Mouse (Mus musculus): Measurements from ENCODE around the gene Abca7.
A peak's percentile ranks its signal among the peaks of the same experiment; 100 is the strongest.
"Not testable (repeated sequence)": the region's sequence is repeated elsewhere in the genome, so short reads cannot be mapped to it uniquely, and the experiment has no call there.

Abca7 gene

DNA sequence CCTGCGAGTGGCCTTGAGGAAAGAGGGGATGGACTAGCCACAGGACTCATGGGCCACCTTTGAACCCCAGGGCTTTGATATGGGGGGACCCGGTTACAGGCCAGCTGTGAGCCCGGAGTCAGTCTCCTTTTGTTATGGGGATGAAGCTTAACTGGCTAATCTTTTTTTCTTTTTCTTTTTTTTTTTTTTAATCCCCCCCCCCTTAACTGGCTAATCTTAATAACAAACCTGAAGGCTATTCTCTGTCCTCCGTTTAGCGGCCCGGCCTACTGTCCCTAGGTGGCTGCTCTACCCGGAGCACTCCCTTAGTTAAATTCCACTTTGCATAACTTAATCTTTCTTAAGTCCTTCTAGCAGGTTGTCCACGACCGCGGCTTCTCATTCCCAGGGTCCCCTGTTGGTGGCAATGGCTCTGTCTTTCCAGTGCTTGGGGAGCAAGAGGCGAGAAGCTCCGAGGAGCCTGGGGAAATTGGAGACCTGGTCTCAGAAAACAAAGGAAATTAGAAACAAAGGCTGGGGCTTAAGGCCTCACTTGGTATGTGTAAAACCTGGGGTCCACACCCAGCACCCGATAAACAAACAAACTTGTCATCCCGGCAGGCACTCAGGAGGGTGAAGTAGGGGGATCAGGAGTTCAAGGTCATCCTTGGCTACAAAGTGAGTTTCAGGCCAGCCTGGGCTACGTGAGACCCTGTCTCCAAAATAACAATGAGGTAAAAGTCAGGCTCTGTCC, 54.8 kb downstream of the Abca7 start:
- no peak for DNase-seq

DNA sequence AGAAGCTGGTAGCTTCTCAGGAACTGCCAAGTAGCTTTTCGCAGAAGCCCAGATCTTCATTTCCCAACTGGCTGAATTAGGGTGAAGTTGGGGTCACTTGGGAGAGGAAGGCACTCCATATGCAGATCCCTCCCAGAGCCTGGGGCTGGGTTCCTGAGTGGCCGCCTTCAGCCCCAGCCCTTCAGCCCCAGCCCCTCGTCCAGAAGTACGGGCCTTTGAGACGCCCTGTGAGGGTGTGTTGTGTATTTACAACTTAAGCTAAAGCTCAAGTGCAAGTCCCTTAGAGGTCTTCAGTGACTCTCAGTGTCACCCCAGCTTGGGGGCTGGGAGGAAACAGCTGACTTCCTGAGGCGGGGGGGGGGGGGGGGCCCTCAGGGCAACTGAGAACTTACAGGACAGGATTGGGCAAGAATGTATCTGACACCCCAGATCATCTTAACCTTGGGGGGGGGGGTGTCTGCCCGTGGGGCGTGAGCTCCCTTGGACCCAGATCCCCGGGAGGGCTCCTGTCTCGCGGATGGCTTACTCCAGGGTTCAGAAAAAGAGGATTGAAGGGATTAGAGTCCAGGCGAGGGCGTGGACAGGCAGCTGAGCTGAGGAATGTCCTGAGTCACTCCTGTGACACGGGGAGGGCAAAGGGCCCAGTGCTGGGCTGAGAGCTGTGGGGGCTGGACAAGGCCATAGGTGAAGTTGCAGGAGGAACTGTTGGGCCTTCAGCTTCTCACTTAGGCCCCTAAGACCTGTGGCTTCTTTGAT, 55.5 kb downstream of the Abca7 start:
- DNase-seq: peak; percentile 64

DNA sequence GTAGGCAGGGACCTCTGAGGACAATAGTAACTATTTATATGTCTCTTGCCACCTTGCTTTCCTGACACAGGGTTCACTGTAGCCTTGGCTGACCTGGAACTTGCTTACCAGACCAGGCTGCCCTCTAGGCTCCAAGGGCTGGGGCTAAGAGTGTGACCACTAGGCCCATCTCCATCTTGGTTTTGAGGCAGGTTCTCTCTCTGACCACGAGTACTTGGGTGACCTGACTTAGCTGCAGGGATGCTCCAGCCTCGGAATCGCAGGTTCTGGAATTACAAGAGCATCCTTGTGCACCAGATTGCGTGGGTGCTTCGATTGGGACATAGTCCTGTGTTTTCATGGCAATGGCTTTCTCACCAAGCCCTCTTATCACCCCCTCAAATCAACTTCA, 56.1 kb downstream of the Abca7 start:
- DNase-seq: no peak

DNA sequence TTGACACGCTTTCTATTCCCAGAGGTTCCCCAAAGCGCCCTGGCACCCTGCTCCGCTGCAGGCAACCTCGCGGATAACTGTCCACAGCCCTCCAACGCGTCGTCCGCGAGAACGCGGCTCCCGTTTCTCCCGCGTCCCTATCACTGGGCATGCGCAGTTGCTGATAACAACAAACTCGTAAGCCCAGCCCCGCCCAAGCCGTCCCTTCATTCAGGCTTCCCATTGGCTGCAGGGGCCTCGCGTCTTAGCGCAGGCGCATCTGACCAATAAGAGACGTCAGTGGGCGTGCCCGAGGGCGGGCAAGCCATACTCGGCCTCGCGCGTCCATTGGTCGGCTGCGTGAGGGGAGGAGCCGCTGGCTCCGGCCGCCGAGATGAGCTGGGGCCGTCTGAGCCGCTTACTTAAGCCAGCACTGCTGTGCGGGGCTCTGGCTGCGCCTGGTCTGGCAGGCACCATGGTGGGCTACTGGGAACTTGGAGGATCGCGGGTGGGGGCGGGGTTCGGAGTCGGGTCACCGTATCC, 57.0 kb downstream of the Abca7 start:
- peak; percentile 100 for DNase-seq

DNA sequence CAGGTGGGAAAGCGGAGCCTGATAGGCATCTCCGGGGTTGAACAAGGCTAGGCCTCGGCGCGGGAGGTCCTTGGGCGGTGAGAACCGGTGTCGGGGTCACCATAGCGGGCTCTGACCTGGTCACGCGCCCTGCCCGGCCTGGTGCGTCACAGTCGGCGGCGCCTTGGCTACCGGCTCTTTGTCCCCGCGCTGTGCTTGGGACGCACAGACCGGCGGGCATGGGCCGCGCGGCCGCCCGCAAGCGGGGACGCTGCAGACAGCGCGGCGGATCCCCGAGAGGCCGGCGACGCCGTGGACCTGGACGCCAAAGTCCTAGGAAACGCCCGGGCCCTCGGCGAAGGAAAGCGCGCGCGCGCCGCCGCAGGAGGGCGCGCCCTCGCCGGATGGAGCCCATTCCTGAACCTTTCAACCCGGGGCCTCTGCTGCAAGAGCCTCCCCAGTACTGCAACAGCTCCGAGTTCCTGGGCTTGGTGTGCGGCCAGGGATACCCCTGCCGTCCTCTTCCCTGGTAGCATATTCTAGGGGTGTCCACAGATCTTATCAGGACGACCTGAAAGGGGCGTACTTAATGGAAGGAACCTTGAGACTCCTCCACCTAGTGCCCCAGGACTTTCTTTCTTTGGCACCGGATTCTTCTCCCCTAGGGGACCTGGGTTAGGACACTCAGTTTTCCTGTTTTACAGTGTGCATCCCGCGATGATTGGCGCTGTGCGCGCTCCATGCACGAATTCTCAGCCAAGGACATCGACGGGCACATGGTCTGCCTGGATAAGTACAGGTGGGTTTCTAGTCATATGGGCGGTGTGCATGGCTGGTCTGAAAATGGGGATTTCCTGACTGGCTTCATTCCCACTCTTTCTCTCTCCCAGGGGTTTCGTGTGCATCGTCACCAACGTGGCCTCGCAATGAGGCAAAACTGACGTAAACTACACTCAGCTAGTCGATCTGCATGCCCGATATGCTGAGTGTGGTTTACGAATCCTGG, 57.8 kb downstream of the Abca7 start:
- DNase-seq: peak; percentile 80

DNA sequence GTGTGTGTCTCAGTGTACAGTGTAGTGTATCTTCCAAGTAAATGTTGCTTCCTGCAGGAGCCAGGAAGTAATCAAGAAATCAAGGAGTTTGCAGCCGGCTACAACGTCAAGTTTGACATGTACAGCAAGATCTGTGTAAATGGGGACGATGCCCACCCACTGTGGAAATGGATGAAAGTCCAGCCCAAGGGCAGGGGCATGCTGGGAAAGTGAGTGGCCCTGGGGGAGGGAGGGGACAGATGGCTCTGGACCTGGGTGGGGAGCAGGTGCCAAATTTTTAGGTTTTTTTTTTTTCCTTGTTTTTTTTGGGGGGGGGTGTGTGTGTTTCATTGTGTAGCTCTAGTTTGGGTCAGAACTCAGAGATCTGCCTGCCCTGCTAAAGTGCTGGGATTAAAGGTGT, 58.6 kb downstream of the Abca7 start:
- not testable (repeated sequence) for DNase-seq

DNA sequence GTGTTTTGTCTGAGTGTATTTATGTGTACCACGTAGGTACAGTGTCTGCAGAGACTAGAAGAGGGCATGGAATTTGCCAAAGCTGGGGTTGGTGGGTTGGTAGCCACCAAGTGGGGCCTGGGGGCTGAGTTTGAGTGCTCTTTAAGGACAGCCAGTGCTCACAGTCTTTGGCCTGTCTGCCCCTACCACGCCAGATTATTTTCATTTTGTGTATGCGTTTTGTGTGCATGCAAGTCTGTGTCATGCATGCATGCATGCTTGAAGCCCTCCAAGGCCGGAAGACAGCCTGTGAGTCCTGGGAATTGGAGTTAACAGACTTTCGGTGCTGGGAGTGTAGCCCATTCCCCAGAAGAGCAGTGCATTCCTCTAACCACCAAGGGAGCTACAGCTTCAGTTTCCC, 59.1 kb downstream of the Abca7 start:
- no peak for DNase-seq

DNA sequence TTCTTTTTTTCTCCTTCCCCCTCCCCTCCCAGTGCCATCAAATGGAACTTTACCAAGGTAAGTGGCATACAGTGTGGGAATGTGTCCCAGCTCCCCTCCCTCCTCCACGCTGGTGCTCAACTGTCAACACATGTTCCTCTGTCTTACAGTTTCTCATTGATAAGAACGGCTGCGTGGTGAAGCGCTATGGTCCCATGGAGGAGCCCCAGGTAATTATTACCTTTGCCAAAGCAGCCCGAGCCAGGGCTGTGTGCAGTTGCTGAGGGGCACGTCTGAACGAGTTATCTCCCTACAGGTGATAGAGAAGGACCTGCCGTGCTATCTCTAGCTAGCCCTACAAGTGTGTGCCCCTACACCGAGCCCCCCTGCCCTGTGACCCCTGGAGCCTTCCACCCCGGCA, 59.6 kb downstream of the Abca7 start:
- DNase-seq: no peak

DNA sequence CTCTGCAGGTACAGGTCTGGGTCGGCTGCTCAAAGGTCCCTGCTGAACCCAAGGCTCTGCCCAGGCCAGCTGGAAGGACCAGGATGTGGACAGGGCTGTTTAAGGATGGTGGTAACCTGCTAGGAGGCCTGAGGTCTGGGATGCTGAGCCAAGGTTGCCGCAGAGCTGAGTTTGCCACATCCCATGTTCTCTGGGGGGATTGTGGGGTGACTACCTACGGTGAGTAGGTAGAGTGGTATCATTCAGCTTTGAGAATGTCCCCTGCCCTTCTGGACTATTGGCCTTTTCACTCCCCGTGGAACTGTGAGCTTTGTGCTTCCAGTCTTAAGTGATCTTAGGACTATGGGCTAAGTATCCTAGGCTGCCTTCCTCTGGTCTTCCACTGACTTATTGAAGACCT, 60.2 kb downstream of the Abca7 start:
- DNase-seq: no peak

DNA sequence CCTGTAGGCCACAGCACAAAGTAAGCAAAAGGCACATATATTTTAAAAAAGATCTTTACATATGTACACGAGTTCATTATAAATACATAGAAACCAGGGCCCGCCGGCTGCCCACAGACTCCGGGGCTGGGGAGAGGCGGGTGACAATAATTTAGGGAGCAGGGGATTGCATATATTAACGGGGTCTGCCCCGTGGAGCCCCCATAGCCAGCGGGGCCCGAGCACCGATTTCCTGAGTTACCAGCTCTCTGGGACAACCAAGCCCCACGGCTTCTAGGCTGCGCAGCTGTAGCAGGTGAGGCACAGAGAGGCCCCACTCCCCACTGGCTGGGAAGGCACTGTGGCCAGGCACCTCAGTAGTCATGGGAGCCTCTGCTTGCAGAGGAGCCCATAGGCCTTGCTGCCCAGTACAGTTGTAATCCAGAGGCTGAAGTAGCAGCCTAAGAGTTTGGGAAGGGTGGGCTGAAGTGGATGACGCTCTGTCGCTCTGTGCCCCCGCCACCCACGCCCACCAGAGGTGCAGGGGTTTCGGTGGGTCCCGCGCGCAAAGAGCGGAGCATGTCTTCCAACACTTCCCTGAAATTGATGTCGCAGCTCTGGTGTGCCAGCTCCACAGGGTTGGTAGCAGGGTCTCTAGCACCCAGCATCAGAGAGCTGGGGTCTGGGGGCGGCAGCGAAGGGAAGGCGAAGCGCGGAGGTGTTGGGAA, 60.8 kb downstream of the Abca7 start:
- no peak for DNase-seq

DNA sequence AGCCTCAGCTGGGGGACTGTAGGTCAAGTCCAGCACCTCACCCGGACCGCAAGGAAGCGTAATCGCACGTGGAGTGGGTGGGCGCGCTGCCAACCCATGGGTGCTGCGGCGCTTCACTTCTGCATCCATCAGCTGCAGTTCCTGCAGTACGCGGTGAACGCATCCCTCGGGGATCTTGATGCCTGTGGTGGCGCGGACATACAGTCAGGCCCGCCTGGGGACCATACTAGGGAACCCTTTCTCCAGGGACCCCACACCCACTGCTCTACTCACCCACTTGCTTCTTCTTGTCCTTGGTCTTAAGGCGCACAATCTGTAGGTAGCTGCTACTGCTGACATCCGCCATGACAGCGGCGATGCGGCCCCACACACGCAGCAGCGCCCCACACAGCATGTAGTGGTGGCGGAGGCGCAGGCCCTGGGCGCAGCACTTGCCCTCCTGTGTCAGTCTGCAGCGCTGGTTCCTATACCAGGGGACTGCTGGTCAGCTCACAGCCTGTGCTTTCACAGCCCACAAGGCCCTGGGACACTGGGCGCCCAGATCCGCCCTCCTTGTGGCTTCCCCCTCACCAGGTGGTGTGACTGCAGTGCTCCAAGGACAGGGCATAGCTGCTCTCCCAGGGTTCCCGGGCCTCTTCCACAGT, 61.5 kb downstream of the Abca7 start:
- no peak for DNase-seq

DNA sequence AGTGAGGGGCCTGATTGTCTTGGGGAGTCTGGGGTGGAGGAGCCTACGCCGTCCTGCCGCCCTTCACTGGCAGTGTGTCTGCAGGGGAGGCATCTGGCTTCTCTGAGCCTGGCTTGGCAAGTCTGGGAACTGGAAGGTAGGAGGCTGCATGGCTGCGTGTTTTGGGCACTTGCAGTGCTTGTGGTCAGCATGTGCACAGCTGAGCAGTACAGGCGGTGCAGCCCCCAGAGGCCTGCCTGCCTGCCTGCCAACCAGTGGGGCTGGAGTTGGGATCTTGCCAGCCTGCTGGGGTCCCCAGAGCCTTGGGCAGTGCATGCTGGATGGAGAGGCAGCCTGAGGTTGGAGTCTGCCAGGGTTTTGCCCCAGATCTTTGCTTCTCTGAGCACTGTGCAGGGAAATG, 66.8 kb downstream of the Abca7 start:
- DNase-seq: no peak

DNA sequence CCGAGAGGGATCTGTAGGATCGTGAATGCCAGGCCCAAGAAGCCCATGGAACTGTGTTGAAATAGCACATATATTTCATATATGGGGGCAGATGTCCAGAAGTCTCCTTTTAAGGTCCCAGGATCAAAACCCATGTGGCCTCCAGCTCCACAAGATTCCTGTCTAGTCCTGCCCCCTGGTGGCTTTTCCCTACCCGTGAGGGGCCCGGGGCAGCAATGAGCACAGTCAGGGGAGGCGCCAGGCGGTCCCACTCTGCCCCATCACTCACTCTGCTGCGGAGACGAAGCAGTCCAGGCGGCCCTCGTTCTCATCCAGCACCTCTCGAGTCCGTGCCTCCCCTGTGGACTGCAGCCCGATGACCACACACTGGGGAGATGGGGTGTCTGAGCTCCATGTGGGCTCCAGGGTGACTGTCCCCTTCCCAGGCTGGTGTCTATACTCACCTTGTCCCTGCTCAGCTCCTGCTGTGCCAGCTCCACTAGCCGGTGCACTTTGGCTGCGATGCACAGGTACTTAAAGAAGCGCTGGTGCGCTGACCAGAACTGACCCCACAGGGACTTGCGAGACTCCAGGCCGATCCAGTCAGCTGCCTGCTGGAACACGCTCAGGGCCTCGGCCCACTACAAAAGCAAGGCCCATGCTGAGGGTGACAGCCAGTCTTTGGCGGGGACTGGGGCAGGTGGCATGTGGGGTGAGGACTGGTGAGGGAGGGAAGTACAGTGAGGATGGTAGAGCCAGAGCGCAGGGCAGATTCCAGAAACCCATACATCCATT, 67.8 kb downstream of the Abca7 start:
- DNase-seq: peak; percentile 65
